Mouse (Mus musculus) yolk sac, embryonic 10.5 days (tissue): ENCODE measurements at regions not wholly inside any gene's neighbourhood (a gene's known extent, or its start where the extent isn't known, plus 50 kb on each side); places are given as distances from the start of the nearest gene placed in this dataset.

Experiments
- DNase-seq: peaks from one replicate; pipeline ENCODE4 v3.0.0-alpha.2; 2017; ENCODE audit warnings: low spot score

DNA sequence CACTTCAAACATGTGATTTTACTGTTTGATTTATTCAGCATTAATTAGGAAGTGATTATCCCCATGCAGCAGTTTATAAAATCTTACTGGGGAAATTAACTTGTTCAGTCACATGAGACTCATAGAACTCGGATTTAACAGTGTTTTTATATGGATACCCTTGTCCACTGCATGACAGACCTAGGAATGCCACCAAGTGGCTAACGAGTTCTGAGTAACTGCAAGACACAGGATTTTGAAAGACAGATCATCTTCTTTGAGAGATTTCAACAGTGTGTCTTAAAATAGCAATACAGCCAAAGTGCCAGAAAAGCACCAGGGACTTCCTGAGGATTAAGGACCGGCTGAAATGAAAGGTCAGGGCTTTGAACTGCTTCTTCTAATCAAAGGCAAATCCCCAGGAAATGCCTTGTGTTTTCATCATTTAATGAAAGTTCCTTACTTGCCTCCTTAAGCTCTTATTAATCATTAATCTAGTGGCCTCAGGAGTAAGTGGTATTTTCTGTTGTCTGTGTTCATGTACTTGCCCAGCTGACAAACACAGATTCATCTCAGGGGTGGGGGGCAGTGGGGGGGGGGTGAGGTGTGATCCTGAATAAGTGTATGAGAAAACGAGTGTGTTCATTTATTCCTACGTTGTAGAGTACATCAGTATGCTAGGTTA, 193.4 kb downstream of the Gm13691 start:
- no peak for DNase-seq

DNA sequence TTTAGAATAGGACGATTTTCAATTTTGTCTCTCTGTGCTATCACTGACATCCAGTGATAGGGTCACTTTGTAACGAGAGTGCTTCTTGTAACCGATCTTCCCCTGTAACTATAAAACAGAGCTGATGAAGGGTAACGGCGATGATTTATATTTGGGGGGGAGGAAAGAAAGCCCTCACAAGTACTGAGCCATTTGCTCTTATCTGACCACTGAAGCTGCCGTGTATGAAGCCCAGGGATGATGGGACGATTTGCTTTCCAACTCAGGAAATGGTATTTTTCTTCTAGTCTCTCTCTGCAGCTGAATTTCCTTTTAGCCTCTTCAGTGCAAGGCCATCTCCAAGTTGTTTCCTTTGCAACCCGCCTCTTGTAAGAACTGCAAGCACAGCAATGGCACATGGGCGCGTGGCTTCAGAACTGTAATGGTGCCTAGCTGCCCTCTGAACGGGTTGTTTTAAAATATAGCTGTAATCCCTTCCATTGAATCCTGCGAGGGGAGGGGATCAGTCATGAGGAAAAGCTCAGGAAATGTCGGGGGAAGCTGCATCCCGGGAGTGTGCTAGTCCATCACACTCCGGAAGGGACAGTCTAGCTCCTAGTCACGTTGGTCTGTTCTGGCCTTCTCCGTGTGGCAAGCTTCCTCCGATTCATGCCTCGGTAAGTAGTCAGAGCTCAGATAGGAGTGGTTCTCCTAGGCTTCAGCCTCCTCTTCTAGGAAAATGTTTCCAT, 194.1 kb downstream of the Gm13691 start:
- DNase-seq, result peak; percentile 33

GRCm38 (mm10) chr2:84185016-84185330, 194.6 kb downstream of the Gm13691 start:
- DNase-seq, result no peak

- peak; percentile 22 for DNase-seq
Observed at GRCm38 (mm10) chr2:84186126-84186701, 195.9 kb downstream of the Gm13691 start.

DNA sequence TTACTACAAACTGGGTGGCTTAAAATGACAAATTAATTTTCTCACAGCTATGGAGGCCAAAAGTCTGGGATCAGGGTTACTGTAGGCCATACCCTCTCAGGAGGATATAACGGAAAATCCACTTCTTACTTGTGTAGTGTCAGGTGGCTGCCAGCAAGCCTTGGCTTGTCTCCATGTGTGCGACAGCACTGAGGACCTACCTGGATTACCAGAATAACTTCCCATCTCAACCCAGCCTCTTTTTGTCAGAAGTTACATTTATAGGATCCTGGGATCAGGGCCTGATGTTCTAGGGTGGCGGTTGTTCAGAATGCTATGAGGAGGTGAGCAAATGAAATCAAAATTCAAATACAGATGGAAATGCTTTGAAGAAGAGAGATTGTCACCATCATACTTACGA, 197.1 kb downstream of the Gm13691 start:
- no peak for DNase-seq

GRCm38 (mm10) chr2:84189302-84189701, 198.9 kb downstream of the Gm13691 start:
- DNase-seq, result no peak

- no peak for DNase-seq
Observed at GRCm38 (mm10) chr2:84217116-84217515, 208.1 kb downstream of the Calcrl start.

DNA sequence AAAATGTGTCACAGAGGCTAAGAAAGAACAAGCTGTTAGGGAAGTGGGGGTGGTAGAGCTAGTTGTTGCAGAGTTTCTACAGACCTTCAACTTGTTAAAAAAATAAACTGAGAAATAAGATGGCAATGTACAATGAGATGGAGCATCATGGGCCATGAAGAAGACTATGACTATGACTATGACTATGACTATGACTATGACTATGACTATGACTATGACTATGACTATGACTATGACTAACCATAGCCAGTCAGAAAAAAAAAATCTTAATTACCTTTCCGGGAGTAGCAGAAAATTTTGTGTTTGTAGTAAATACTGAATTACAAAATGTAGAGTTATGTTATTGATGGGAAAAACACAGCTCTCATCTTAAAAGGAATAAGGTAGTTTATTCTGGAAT, 203.2 kb downstream of the Calcrl start:
- no peak for DNase-seq

DNA sequence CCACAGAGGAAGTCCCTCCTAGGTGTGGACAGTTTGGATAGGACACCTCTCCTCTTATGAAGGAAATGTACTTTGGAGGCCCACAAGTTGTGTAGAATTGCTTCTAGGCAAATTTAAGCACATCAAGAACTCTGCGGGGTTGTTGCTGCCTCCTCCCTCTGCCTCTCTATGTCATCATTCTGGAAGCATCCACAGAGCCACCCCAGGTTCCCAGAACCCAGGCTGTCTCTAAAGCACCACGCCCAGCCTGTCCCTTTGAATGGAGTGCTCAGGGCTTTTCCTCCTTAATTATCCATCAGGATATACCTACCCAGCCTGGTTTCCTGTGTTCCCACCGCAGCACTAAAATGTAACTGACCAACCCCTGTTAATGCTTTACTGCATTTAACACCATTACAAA, 195.4 kb downstream of the Calcrl start:
- no peak for DNase-seq

DNA sequence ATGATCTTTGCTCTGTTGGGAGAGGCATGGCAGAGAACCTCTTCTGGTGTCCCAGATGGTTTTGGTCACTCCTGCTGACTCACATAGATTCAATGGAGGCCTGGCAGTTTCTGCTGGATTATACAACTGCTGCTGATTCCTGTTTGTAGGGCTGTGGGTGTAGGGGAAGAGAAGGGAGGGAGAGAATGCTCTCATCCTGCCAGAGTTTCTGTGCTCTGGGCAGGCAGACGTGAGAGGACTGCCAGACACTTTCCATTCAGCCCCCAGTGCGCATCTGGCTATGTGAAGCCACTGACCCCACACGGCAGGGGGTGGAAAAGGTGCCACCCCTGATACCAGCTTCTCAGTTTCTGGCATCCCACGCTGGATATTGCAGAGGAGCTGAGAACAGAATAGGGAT, 189.6 kb downstream of the Calcrl start:
- DNase-seq, result no peak

DNA sequence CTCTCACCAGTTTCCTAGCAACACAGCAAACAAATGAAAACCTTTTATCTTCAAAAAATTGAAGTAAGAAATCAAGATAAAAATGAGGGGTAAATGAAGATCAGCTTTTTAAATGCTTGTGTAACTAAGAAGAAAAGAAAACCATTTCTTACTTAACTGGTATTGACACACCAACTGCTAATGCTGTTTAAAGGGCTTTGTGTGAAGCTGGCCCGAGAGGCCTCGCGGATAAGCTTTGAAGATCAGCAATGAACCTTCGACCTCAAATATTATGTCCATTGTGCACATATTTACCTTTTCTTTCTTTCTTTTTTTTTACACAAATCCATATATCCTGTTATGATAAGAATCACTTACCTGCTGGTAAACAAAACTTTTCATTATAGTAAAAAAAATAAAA, 184.0 kb downstream of the Calcrl start:
- DNase-seq, result no peak

- DNase-seq, result no peak
Observed at GRCm38 (mm10) chr2:84241986-84242385, 183.2 kb downstream of the Calcrl start.

DNA sequence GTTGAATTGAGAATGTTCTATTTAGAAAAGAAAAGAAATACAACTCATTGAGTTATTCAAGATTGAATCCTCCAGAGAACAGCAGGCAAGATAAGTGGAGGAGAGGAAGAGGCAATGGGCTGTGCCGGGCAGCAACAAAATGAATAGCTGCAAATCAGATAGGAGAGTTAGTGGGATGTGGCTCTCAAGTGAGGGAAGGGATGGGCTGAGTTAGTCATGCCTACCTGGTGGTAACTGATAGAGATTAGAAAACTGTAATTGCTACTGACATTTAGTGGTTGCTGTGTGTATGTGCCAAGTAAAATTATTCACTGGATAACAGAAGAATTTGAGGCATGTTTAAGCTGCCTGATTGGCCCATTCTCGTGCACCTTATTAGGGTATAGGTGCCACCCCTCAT, 179.3 kb downstream of the Calcrl start:
- no peak for DNase-seq

GRCm38 (mm10) chr2:84246562-84246961, 178.6 kb downstream of the Calcrl start:
- DNase-seq, result no peak

- DNase-seq, result no peak
Observed at GRCm38 (mm10) chr2:84248169-84248568, 177.0 kb downstream of the Calcrl start.

GRCm38 (mm10) chr2:84249871-84250270, 175.3 kb downstream of the Calcrl start:
- no peak for DNase-seq

GRCm38 (mm10) chr2:84252076-84252475, 173.1 kb downstream of the Calcrl start:
- DNase-seq, result no peak

GRCm38 (mm10) chr2:84258339-84259006, 166.7 kb downstream of the Calcrl start:
- DNase-seq, result no peak

- DNase-seq, result no peak
Observed at GRCm38 (mm10) chr2:84259222-84259621, 166.0 kb downstream of the Calcrl start.

DNA sequence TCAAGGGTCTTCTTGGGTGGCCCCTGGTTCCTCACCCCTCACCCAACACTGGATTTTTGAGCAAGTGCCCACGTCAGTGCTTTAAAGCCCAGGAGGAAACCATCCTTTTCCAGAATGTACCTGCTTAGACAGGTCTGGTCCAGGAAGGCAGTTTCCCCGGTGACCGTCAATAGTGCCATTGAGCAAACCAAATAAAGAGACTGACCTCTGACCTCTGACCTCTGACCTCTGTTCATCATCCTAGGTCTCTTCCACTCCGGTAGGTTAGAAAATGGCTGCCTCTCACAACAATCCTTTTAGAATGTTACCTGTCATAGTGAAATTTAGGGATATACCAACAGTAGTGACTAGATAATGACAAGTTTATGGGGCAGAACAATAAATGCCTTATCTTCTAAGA, 164.5 kb downstream of the Calcrl start:
- DNase-seq, result no peak

GRCm38 (mm10) chr2:84261481-84261880, 163.7 kb downstream of the Calcrl start:
- DNase-seq, result no peak

DNA sequence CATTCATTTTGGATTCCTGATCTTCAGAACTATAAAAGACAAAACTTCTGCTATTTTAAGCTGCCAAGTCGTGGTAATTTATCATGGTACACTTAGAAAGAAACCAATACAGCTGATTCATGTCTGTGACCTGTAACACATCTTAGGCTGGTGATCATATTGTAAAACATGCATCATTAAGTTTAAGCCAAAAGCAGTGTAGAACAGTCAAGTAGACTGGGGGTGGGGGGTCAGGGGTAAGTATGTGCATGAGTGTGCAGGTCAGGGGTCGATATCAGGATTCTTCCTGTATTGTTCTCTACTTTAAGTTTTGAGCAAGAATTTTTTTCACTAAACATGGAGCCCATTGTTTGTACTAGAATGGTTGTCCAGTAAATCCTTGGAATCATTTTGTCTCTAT, 160.7 kb downstream of the Calcrl start:
- DNase-seq, result no peak

DNA sequence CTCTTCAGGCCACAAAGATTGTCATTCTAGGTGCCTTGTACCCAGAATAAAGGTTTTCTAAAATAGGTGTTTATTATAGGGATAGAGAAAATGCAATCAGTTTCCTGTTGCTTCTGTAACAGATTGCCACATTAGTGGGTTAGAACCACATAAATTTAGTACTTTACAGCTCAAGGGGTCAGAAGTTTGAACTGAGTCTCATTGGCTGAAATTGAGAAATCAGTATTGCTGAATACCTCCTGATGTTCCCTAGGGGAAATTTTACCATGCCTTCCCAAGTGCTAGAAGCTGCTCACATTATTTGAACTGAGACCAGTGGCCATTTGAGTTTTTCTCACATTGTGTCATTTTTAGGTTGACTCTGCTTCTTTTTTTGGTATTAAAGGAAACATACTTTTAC, 160.2 kb downstream of the Calcrl start:
- DNase-seq, result no peak
